Mouse (Mus musculus): ENCODE measurements at regions not wholly inside any gene's neighbourhood (a gene's known extent, or its start where the extent isn't known, plus 50 kb on each side); places are given as distances from the start of the nearest gene placed in this dataset.

DNA sequence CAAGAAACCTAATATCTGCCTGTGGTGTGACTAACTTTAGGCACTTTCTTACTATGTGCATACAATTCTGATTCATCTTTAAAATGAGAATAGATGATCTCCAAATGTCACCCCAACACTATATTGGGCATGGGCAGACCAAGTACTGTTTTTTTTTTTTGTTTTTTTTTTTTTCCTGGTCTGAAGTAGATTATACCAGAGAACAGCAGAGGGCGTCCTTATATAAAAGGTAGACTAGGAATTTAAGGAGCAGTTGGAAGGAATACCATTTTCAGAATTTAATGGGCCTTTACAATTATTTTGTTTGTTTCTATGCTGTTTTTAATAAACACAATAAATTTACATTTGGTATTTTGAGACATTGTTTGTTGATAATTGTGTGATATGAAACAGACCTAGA is 72.3 kb upstream of the A730046J19Rik start:
- TF ChIP-seq CTCF (IDR thresholded peaks at IDR 0.05) (0 out of 2 replicates have a peak, but pooled peaks have one; percentile 15), EP300 (IDR thresholded peaks at IDR 0.05; ENCODE audit: insufficient read depth, low read depth, low read length) (no peak)

Data from heart, adult 2 months (tissue).